Mouse (Mus musculus) MEL (cell line): ENCODE results near the gene Jak3. TPM values are rescaled to one million over a fixed set of nuclear protein-coding genes. Genes with fewer than 3 reads are reported as not detected.

Source experiments
- DNase-seq: peaks from one replicate; pipeline ENCODE4 v3.0.0; 2011; ENCODE audit warnings: low read depth, low spot score
- H3K27ac ChIP-seq: 2 replicates; pipeline ENCODE4 v1.5.1; 2012; ENCODE audit warnings: low read depth, mild to moderate bottlenecking, control low read depth, low read length, moderate library complexity; ENCODE audit not compliant: control insufficient read depth
- H3K27me3 ChIP-seq, 2 experiments: fragments of 150-350 bp in 1 of 2; sonication (generic) in 1 of 2; 2 replicates each; pipeline ENCODE4 v1.6.1; 2012; ENCODE audit warnings: low read length in 2 of 2, mild to moderate bottlenecking in 2 of 2, improper control_type of control experiment in 1 of 2, moderate library complexity in 1 of 2; ENCODE audit not compliant: insufficient read depth in 2 of 2, control insufficient read depth in 1 of 2
- H3K36me3 ChIP-seq, 2 experiments: 2 replicates each; pipeline ENCODE4 v1.6.1; 2012 to 2014; ENCODE audit warnings: low read length in 2 of 2, improper control_type of control experiment in 1 of 2, inconsistent platforms in 1 of 2, mild to moderate bottlenecking in 1 of 2; ENCODE audit not compliant: insufficient read depth in 2 of 2, control insufficient read depth in 1 of 2
- H3K4me1 ChIP-seq, 2 experiments: fragments of 150-350 bp in 1 of 2; sonication (generic) in 1 of 2; 2 replicates each; pipeline ENCODE4 v1.6.1; 2012; ENCODE audit warnings: low read length in 2 of 2, improper control_type of control experiment in 1 of 2, mild to moderate bottlenecking in 1 of 2; ENCODE audit not compliant: insufficient read depth in 2 of 2, control insufficient read depth in 1 of 2
- H3K4me3 ChIP-seq, 2 experiments: fragments of 150-350 bp in 1 of 2; sonication (generic) in 1 of 2; 2 replicates each; pipeline ENCODE4 v1.5.1; 2012; ENCODE audit warnings: low read depth in 2 of 2, low read length in 2 of 2, mild to moderate bottlenecking in 2 of 2, moderate library complexity in 2 of 2, control low read depth in 1 of 2, improper control_type of control experiment in 1 of 2; ENCODE audit not compliant: control insufficient read depth in 1 of 2, insufficient read depth in 1 of 2
- H3K79me2 ChIP-seq: 2 replicates; pipeline ENCODE4 v1.6.1; 2012; ENCODE audit warnings: mild to moderate bottlenecking, low read length, moderate library complexity; ENCODE audit not compliant: control insufficient read depth, poor library complexity, insufficient read depth
- H3K9ac ChIP-seq: 2 replicates; pipeline ENCODE4 v1.6.1; 2012; ENCODE audit warnings: low read depth, mild to moderate bottlenecking, control low read depth, low read length, moderate library complexity; ENCODE audit not compliant: control insufficient read depth, poor library complexity, severe bottlenecking
- H3K9me3 ChIP-seq: fragments of 150-350 bp; sonication (generic); replicated peaks from 2 replicates; pipeline ENCODE4 v1.6.1; 2012; ENCODE audit warnings: mild to moderate bottlenecking, low read length, improper control_type of control experiment, moderate library complexity; ENCODE audit not compliant: insufficient read depth
- BHLHE40 ChIP-seq: IDR thresholded peaks from 2 replicates; pipeline ENCODE4 v1.6.1; 2012; ENCODE audit warnings: low read depth, mild to moderate bottlenecking, inconsistent platforms, low read length, improper control_type of control experiment, borderline replicate concordance
- CHD1 ChIP-seq: IDR thresholded peaks from 2 replicates; pipeline ENCODE4 v1.6.1; 2012; ENCODE audit warnings: low read depth, mild to moderate bottlenecking, inconsistent platforms, low read length, improper control_type of control experiment
- ETS1 ChIP-seq: IDR thresholded peaks from 2 replicates; pipeline ENCODE4 v1.6.1; 2012; ENCODE audit warnings: low read depth, mild to moderate bottlenecking, inconsistent platforms, low read length, improper control_type of control experiment, moderate library complexity
- HCFC1 ChIP-seq: IDR thresholded peaks from 2 replicates; pipeline ENCODE4 v1.6.1; 2012; ENCODE audit warnings: low read depth, mild to moderate bottlenecking, inconsistent platforms, low read length, improper control_type of control experiment, moderate library complexity
- KAT2A ChIP-seq: conservative IDR thresholded peaks from 2 replicates; pipeline ENCODE4 v1.6.1; 2012; ENCODE audit warnings: low read depth, low read length, improper control_type of control experiment, inconsistent platforms
- MAX ChIP-seq: IDR thresholded peaks from 2 replicates; pipeline ENCODE4 v1.6.1; 2011; ENCODE audit warnings: low read length, improper control_type of control experiment
- MAZ ChIP-seq: IDR thresholded peaks from 2 replicates; pipeline ENCODE4 v1.6.1; 2012; ENCODE audit warnings: low read depth, mild to moderate bottlenecking, inconsistent platforms, low read length, improper control_type of control experiment
- MEF2A ChIP-seq: IDR thresholded peaks from 2 replicates; pipeline ENCODE4 v1.6.1; 2014; ENCODE audit warnings: low read depth, mild to moderate bottlenecking, inconsistent platforms, low read length, improper control_type of control experiment; ENCODE audit not compliant: poor library complexity, insufficient replicate concordance, severe bottlenecking; ENCODE audit errors: extremely low read depth
- NELFE ChIP-seq: IDR thresholded peaks from 2 replicates; pipeline ENCODE4 v1.6.1; 2011; ENCODE audit warnings: low read depth, low read length, improper control_type of control experiment
- POLR2AphosphoS5 ChIP-seq: IDR thresholded peaks from 2 replicates; pipeline ENCODE4 v1.6.1; 2012; ENCODE audit warnings: low read depth, borderline replicate concordance, mild to moderate bottlenecking, inconsistent platforms, low read length, moderate library complexity, mixed read lengths
- RAD21 ChIP-seq: IDR thresholded peaks from 2 replicates; pipeline ENCODE4 v1.6.1; 2011; ENCODE audit warnings: mild to moderate bottlenecking, low read depth, low read length, improper control_type of control experiment
- UBTF ChIP-seq: IDR thresholded peaks from 2 replicates; pipeline ENCODE4 v1.6.1; 2012; ENCODE audit warnings: low read depth, mild to moderate bottlenecking, inconsistent platforms, low read length, improper control_type of control experiment, moderate library complexity, borderline replicate concordance; ENCODE audit not compliant: insufficient read depth
- ZC3H11A ChIP-seq: IDR thresholded peaks from 2 replicates; pipeline ENCODE4 v1.6.1; 2012; ENCODE audit warnings: low read depth, mild to moderate bottlenecking, inconsistent platforms, low read length, improper control_type of control experiment
- ZKSCAN1 ChIP-seq: IDR thresholded peaks from 2 replicates; pipeline ENCODE4 v1.6.1; 2012; ENCODE audit warnings: low read depth, mild to moderate bottlenecking, inconsistent platforms, low read length, improper control_type of control experiment, moderate library complexity
- ZMIZ1 ChIP-seq: IDR thresholded peaks from 2 replicates; pipeline ENCODE4 v1.6.1; 2012; ENCODE audit warnings: low read depth, mild to moderate bottlenecking, inconsistent platforms, low read length, improper control_type of control experiment, moderate library complexity
- ZNF384 ChIP-seq: IDR thresholded peaks from 2 replicates; pipeline ENCODE4 v1.6.1; 2012; ENCODE audit warnings: low read depth, mild to moderate bottlenecking, inconsistent platforms, low read length, improper control_type of control experiment
- polyA plus RNA-seq, 2 experiments: library from polyadenylated mRNA; stranded (reverse) in 1 of 2; unstranded in 1 of 2; fragments of >175 nt in 1 of 2; fragments of >200 nt in 1 of 2; gene quantifications; 2 replicates each; pipeline versions ENCODE4 v1.2.1 to v1.2.4; 2012; ENCODE audit warnings: low replicate concordance in 2 of 2, low read depth in 1 of 2; ENCODE audit not compliant: insufficient read length in 2 of 2, insufficient read depth in 1 of 2, missing spikeins in 1 of 2
- total RNA-seq: library from RNA; depleted of rRNA; stranded (reverse); fragments of 300-350 nt; gene quantifications from 2 replicates; pipeline ENCODE4 v1.2.3, GENCODE M21; 2012

Jak3 gene
- total and polyA plus RNA-seq, 3 experiments, result 5.1 to 12.4 TPM; not detected in 1

DNA sequence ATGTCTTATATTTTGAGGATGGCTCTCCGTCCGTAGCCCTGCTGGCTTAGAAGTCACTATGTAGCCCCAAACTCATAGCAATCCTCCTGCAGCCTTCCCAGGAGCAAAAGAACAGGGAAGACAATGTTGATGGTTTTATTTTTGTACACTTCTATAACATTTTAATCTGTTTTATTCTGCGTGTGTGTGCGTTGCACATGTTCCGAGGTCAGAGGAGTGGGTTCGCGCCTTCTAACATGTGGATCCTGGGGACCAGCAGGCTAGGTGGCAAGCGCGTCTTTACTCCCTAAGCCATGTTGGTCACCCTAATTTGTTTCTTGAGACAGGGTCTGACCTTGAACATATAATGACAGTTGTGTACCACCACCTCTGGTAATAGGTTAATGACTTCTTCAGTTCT lies 707 bp downstream of the Jak3 start:
- Histone ChIP-seq H3K4me3 (peak overlapping the region; percentile 68 to 85), H3K9me3 (no peaks in the 10 kb centered on the region), H3K27ac (peak overlapping the region; percentile 69), H3K4me1 (peaks cover 2 to 13% of the 10 kb centered on the region in 2 experiments; a peak in 2 of 4 replicates), H3K79me2 (peaks cover 1% of the 10 kb centered on the region; the same call in 1 of the 2 replicates), H3K9ac (peak overlapping the region; percentile 96), H3K27me3 (no peaks in the 10 kb centered on the region), H3K36me3 (peaks cover 0 to 4% of the 10 kb centered on the region in 2 experiments; a peak in 1 of 4 replicates)
- DNase-seq, result no peak
- TF ChIP-seq ZC3H11A (no peak), BHLHE40 (no peak), HCFC1 (no peak), MAX (no peak), KAT2A (no peak), NELFE (no peak), POLR2AphosphoS5 (no peak), ETS1 (no peak), ZMIZ1 (no peak), ZKSCAN1 (no peak), MAZ (no peak), RAD21 (no peak), CHD1 (no peak)

GRCm38 (mm10) chr8:71677555-71677954 lies 1.5 kb downstream of the Jak3 start:
- Histone ChIP-seq H3K9me3 (no peaks in the 10 kb centered on the region), H3K79me2 (peaks cover 1% of the 10 kb centered on the region; the same call in 1 of the 2 replicates), H3K27ac (no peak overlapping the region), H3K9ac (no peak overlapping the region), H3K27me3 (no peaks in the 10 kb centered on the region), H3K4me3 (no peak overlapping the region), H3K36me3 (peaks cover 0 to 4% of the 10 kb centered on the region in 2 experiments; a peak in 1 of 4 replicates), H3K4me1 (peaks cover 2 to 13% of the 10 kb centered on the region in 2 experiments; a peak in 2 of 4 replicates)
- TF ChIP-seq KAT2A (no peak), ZMIZ1 (no peak), ZNF384 (no peak), HCFC1 (no peak), UBTF (no peak), MEF2A (no peak)
- DNase-seq, result no peak
